Mouse (Mus musculus): ENCODE data around the gene Add2. TPM values are rescaled to one million over a fixed set of nuclear protein-coding genes. Genes with fewer than 3 reads are reported as not detected.

The Add2 gene
- polyA plus RNA-seq, 1 experiment from 2014 or later, result 1.8 TPM

- no peaks in the 10 kb centered on the region for H3K4me1 ChIP-seq (replicated peaks; ENCODE audit: insufficient read depth, low read length)
- no peak for ATAC-seq (replicated peaks; ENCODE audit: low FRiP score, low read depth)
- WGBS, result 35% methylated on average over 5 of the region's 5 CpGs
- no peaks in the 10 kb centered on the region for H3K27me3 ChIP-seq (ENCODE audit: insufficient read depth, low read length)
- no peak for TF ChIP-seq CTCF (IDR thresholded peaks at IDR 0.05; ENCODE audit: low read depth)
- no peak overlapping the region for H3K4me2 ChIP-seq (ENCODE audit: low read length)
- no peak for DNase-seq (ENCODE audit: low spot score)
- H3K27ac ChIP-seq, result no peak overlapping the region
- H3K9me3 ChIP-seq (replicated peaks; ENCODE audit: low read length), result no peaks in the 10 kb centered on the region
- no peak overlapping the region for H3K9ac ChIP-seq (ENCODE audit: low read depth, low read length)
- no peak overlapping the region for H3K4me3 ChIP-seq (replicated peaks; ENCODE audit: low read depth, low read length)
- H3K36me3 ChIP-seq (ENCODE audit: insufficient read depth, low read length), result no peaks in the 10 kb centered on the region
These were observed 33.7 kb downstream of the Add2 start for GRCm38 (mm10) chr6:86062226-86062625.

- H3K9ac ChIP-seq (ENCODE audit: low read depth, low read length), result no peak overlapping the region
- TF ChIP-seq CTCF (IDR thresholded peaks at IDR 0.05; ENCODE audit: low read depth), result no peak
- no peaks in the 10 kb centered on the region for H3K36me3 ChIP-seq (ENCODE audit: insufficient read depth, low read length)
- no peaks in the 10 kb centered on the region for H3K9me3 ChIP-seq (replicated peaks; ENCODE audit: low read length)
- no peak overlapping the region for H3K27ac ChIP-seq
- no peaks in the 10 kb centered on the region for H3K4me1 ChIP-seq (replicated peaks; ENCODE audit: insufficient read depth, low read length)
- ATAC-seq (replicated peaks; ENCODE audit: low FRiP score, low read depth) (no peak), DNase-seq (ENCODE audit: low spot score) (no peak)
- H3K4me2 ChIP-seq (ENCODE audit: low read length), result no peak overlapping the region
- no peaks in the 10 kb centered on the region for H3K27me3 ChIP-seq (ENCODE audit: insufficient read depth, low read length)
- no peak overlapping the region for H3K4me3 ChIP-seq (replicated peaks; ENCODE audit: low read depth, low read length)
- 94% methylated on average over 2 of the region's 2 CpGs for WGBS
These were observed 34.2 kb downstream of the Add2 start for GRCm38 (mm10) chr6:86062684-86063083.

- H3K4me3 ChIP-seq (replicated peaks; ENCODE audit: low read depth, low read length), result no peak overlapping the region
- TF ChIP-seq CTCF (IDR thresholded peaks at IDR 0.05; ENCODE audit: low read depth), result no peak
- H3K27me3 ChIP-seq (ENCODE audit: insufficient read depth, low read length), result no peaks in the 10 kb centered on the region
- ATAC-seq (replicated peaks; ENCODE audit: low FRiP score, low read depth) (no peak), DNase-seq (ENCODE audit: low spot score) (no peak)
- H3K4me2 ChIP-seq (ENCODE audit: low read length), result no peak overlapping the region
- H3K4me1 ChIP-seq (replicated peaks; ENCODE audit: insufficient read depth, low read length), result no peaks in the 10 kb centered on the region
- no peaks in the 10 kb centered on the region for H3K36me3 ChIP-seq (ENCODE audit: insufficient read depth, low read length)
- no peaks in the 10 kb centered on the region for H3K9me3 ChIP-seq (replicated peaks; ENCODE audit: low read length)
- H3K27ac ChIP-seq, result no peak overlapping the region
- 65% methylated on average over 6 of the region's 6 CpGs for WGBS
- no peak overlapping the region for H3K9ac ChIP-seq (ENCODE audit: low read depth, low read length)
These were observed 36.0 kb downstream of the Add2 start for GRCm38 (mm10) chr6:86064318-86065016.

GRCm38 (mm10) chr6:86066727-86067126 lies 38.2 kb downstream of the Add2 start:
- 75% methylated on average over 6 of the region's 6 CpGs for WGBS
- H3K9ac ChIP-seq (ENCODE audit: low read depth, low read length), result no peak overlapping the region
- no peak for ATAC-seq (replicated peaks; ENCODE audit: low FRiP score, low read depth)
- no peak overlapping the region for H3K4me2 ChIP-seq (ENCODE audit: low read length)
- no peak for TF ChIP-seq CTCF (IDR thresholded peaks at IDR 0.05; ENCODE audit: low read depth)
- no peaks in the 10 kb centered on the region for H3K36me3 ChIP-seq (ENCODE audit: insufficient read depth, low read length)
- H3K4me1 ChIP-seq (replicated peaks; ENCODE audit: insufficient read depth, low read length), result no peaks in the 10 kb centered on the region
- no peaks in the 10 kb centered on the region for H3K27me3 ChIP-seq (ENCODE audit: insufficient read depth, low read length)
- H3K27ac ChIP-seq, result no peak overlapping the region
- H3K4me3 ChIP-seq (replicated peaks; ENCODE audit: low read depth, low read length), result no peak overlapping the region
- DNase-seq (ENCODE audit: low spot score), result no peak
- H3K9me3 ChIP-seq (replicated peaks; ENCODE audit: low read length), result no peaks in the 10 kb centered on the region

GRCm38 (mm10) chr6:86067145-86067544 lies 38.7 kb downstream of the Add2 start:
- Histone ChIP-seq H3K9ac (ENCODE audit: low read depth, low read length) (no peak overlapping the region), H3K9me3 (replicated peaks; ENCODE audit: low read length) (no peaks in the 10 kb centered on the region), H3K27ac (no peak overlapping the region), H3K4me1 (replicated peaks; ENCODE audit: insufficient read depth, low read length) (no peaks in the 10 kb centered on the region), H3K4me3 (replicated peaks; ENCODE audit: low read depth, low read length) (no peak overlapping the region), H3K27me3 (ENCODE audit: insufficient read depth, low read length) (no peaks in the 10 kb centered on the region), H3K36me3 (ENCODE audit: insufficient read depth, low read length) (no peaks in the 10 kb centered on the region), H3K4me2 (ENCODE audit: low read length) (no peak overlapping the region)
- DNase-seq (ENCODE audit: low spot score), result no peak
- TF ChIP-seq CTCF (IDR thresholded peaks at IDR 0.05; ENCODE audit: low read depth), result no peak
- 59% methylated on average over 5 of the region's 5 CpGs for WGBS
- ATAC-seq (replicated peaks; ENCODE audit: low FRiP score, low read depth), result no peak

GRCm38 (mm10) chr6:86069009-86069408 lies 40.5 kb downstream of the Add2 start:
- no peak overlapping the region for H3K4me2 ChIP-seq (ENCODE audit: low read length)
- no peaks in the 10 kb centered on the region for H3K27me3 ChIP-seq (ENCODE audit: insufficient read depth, low read length)
- H3K9me3 ChIP-seq (replicated peaks; ENCODE audit: low read length), result no peaks in the 10 kb centered on the region
- H3K9ac ChIP-seq (ENCODE audit: low read depth, low read length), result no peak overlapping the region
- no peak for ATAC-seq (replicated peaks; ENCODE audit: low FRiP score, low read depth)
- DNase-seq (ENCODE audit: low spot score), result no peak
- no peak overlapping the region for H3K27ac ChIP-seq
- H3K4me1 ChIP-seq (replicated peaks; ENCODE audit: insufficient read depth, low read length), result no peaks in the 10 kb centered on the region
- no peaks in the 10 kb centered on the region for H3K36me3 ChIP-seq (ENCODE audit: insufficient read depth, low read length)
- H3K4me3 ChIP-seq (replicated peaks; ENCODE audit: low read depth, low read length), result no peak overlapping the region
- no peak for TF ChIP-seq CTCF (IDR thresholded peaks at IDR 0.05; ENCODE audit: low read depth)
- 74% methylated on average over 5 of the region's 5 CpGs for WGBS

- no peak overlapping the region for H3K9ac ChIP-seq (ENCODE audit: low read depth, low read length)
- no peaks in the 10 kb centered on the region for H3K27me3 ChIP-seq (ENCODE audit: insufficient read depth, low read length)
- no peak overlapping the region for H3K4me3 ChIP-seq (replicated peaks; ENCODE audit: low read depth, low read length)
- DNase-seq (ENCODE audit: low spot score), result no peak
- no peak overlapping the region for H3K4me2 ChIP-seq (ENCODE audit: low read length)
- 88% methylated on average over 3 of the region's 3 CpGs for whole genome bisulfite sequencing
- no peaks in the 10 kb centered on the region for H3K4me1 ChIP-seq (replicated peaks; ENCODE audit: insufficient read depth, low read length)
- ATAC-seq (replicated peaks; ENCODE audit: low FRiP score, low read depth), result no peak
- no peak for TF ChIP-seq CTCF (IDR thresholded peaks at IDR 0.05; ENCODE audit: low read depth)
- H3K36me3 ChIP-seq (ENCODE audit: insufficient read depth, low read length), result no peaks in the 10 kb centered on the region
- H3K27ac ChIP-seq, result no peak overlapping the region
- H3K9me3 ChIP-seq (replicated peaks; ENCODE audit: low read length), result no peaks in the 10 kb centered on the region
These were observed 41.4 kb downstream of the Add2 start for GRCm38 (mm10) chr6:86069856-86070255.
